ENCODE assay signal across 21 mouse cellular contexts in genomic region chr1:83801759-83802158, GRCm38 (mm10).
DNase-seq lines count a peak whose midpoint lies in the region; ATAC-seq and TF ChIP-seq lines count a peak whose summit lies in the region.
"Had no signal": no experiment of that assay in that cellular context is flagged by ENCODE, and none has a peak within 500 bp of the region (broad histone marks: within the 10 kb centered on the region; RNA-seq: fewer than 3 reads in every experiment).

No protein-coding gene starts in this region.

- no peaks in the 10 kb centered on the region for H3K9me3 ChIP-seq in lung, postnatal 0 days (ENCODE audit: low read length)

- H3K4me1 ChIP-seq in lung, postnatal 0 days (ENCODE audit: insufficient read depth, low read depth, low read length) = no peaks in the 10 kb centered on the region

- no peaks in the 10 kb centered on the region for H3K36me3 ChIP-seq in lung, postnatal 0 days (ENCODE audit: insufficient read depth, low read length)
- H3K36me3 ChIP-seq: G1E had no signal

- TF ChIP-seq CTCF in lung, postnatal 0 days (IDR thresholded peaks at IDR 0.05) = no peak

- H3K27me3 ChIP-seq in lung, postnatal 0 days (replicated peaks; ENCODE audit: insufficient read depth, low read length) = no peaks in the 10 kb centered on the region
- H3K27me3 ChIP-seq: CH12.LX had no signal

- no peak overlapping the region for H3K4me2 ChIP-seq in lung, postnatal 0 days (replicated peaks; ENCODE audit: low read depth, low read length)

- no peak overlapping the region for H3K4me3 ChIP-seq in lung, postnatal 0 days (ENCODE audit: low read depth, low read length)

- H3K9ac ChIP-seq in lung, postnatal 0 days (replicated peaks; ENCODE audit: low read depth) = no peak overlapping the region

- ATAC-seq in lung, postnatal 0 days = peak; percentile 63
- ATAC-seq: activated CD4-positive, CD25-positive, alpha-beta regulatory T cell, adult 4 months; CD4-positive, CD25-positive, alpha-beta regulatory T cell, adult 4 months; Patski had no signal

- DNase-seq in lung, postnatal 0 days (ENCODE audit: low spot score) = peak; percentile 59
- DNase-seq in lung, postnatal 14 days = no peak
- DNase-seq in lung, postnatal 25 days (ENCODE audit: low spot score) = peak; percentile 12
- no peak for DNase-seq in lung, postnatal 10 days
- peak; percentile 4 for DNase-seq in lung, postnatal 36 days
- DNase-seq in lung, postnatal 4 days = no peak
- DNase-seq: adrenal gland, adult 2 months; adrenal gland, adult 8-10 months; adrenal gland, postnatal 10 days; adrenal gland, postnatal 14 days; adrenal gland, postnatal 25 days; adrenal gland, postnatal 36 days; B cell, adult 2 months; cerebellum, adult 11 months; cerebellum, adult 11-12 months; cerebellum, adult 18-20 months had no signal

- no peak overlapping the region for H3K27ac ChIP-seq in lung, postnatal 0 days (ENCODE audit: low read length)

- no peak for TF ChIP-seq EP300 in lung, postnatal 0 days (IDR thresholded peaks at IDR 0.05)

Comparison
In these comparisons a context has a peak if more than half of its experiments do, and no peak if none do; other contexts are left out.
1. DNase-seq: peak in lung, postnatal 0 days (single experiment), lung, postnatal 25 days (single experiment) and lung, postnatal 36 days (single experiment); none in lung, postnatal 14 days (single experiment), lung, postnatal 10 days (single experiment) and lung, postnatal 4 days (0 of 2).